Mouse (Mus musculus): Measurements from ENCODE around the gene Trp73. TPM values are rescaled to one million over a fixed set of nuclear protein-coding genes. Genes with fewer than 3 reads are reported as not detected.

The Trp73 gene
- polyA plus RNA-seq, 1 experiment from 2014 or later: 0.75 TPM

GRCm38 (mm10) chr4:154125202-154125601 is 14.8 kb downstream of the Trp73 start:
- no peak overlapping the region for H3K4me2 ChIP-seq (ENCODE audit: low read depth, severe bottlenecking)
- no peaks in the 10 kb centered on the region for H3K36me3 ChIP-seq (ENCODE audit: control insufficient read depth, insufficient read depth, low read length)
- no peak overlapping the region for H3K4me3 ChIP-seq (ENCODE audit: low read depth, low read length)
- no peak for DNase-seq (ENCODE audit: low spot score)
- no peak overlapping the region for H3K9ac ChIP-seq (ENCODE audit: low read length)
- H3K9me3 ChIP-seq (ENCODE audit: control insufficient read depth, low read length): no peaks in the 10 kb centered on the region
- ATAC-seq (ENCODE audit: insufficient number of reproducible peaks, low FRiP score, low TSS enrichment, low read depth): no peak
- H3K27ac ChIP-seq (replicated peaks; ENCODE audit: low read depth, low read length): no peak overlapping the region
- 0 out of 2 replicates have a peak, but pooled peaks cover 3% of the 10 kb centered on the region for H3K27me3 ChIP-seq (ENCODE audit: control insufficient read depth, insufficient read depth, low read length)
- H3K4me1 ChIP-seq (ENCODE audit: control insufficient read depth, insufficient read depth, low read length): no peaks in the 10 kb centered on the region
- 73% methylated on average over 5 of the region's 5 CpGs for WGBS

GRCm38 (mm10) chr4:154123553-154123952 is 16.5 kb downstream of the Trp73 start:
- Histone ChIP-seq H3K4me2 (ENCODE audit: low read depth, severe bottlenecking) (no peak overlapping the region), H3K36me3 (ENCODE audit: control insufficient read depth, insufficient read depth, low read length) (no peaks in the 10 kb centered on the region), H3K27me3 (ENCODE audit: control insufficient read depth, insufficient read depth, low read length) (0 out of 2 replicates have a peak, but pooled peaks cover 3% of the 10 kb centered on the region), H3K4me3 (ENCODE audit: low read depth, low read length) (no peak overlapping the region), H3K27ac (replicated peaks; ENCODE audit: low read depth, low read length) (no peak overlapping the region), H3K9ac (ENCODE audit: low read length) (no peak overlapping the region), H3K4me1 (ENCODE audit: control insufficient read depth, insufficient read depth, low read length) (no peaks in the 10 kb centered on the region), H3K9me3 (ENCODE audit: control insufficient read depth, low read length) (no peaks in the 10 kb centered on the region)
- no peak for ATAC-seq (ENCODE audit: insufficient number of reproducible peaks, low FRiP score, low TSS enrichment, low read depth)
- 80% methylated on average over 6 of the region's 6 CpGs for whole genome bisulfite sequencing
- no peak for DNase-seq (ENCODE audit: low spot score)

- Histone ChIP-seq H3K27ac (replicated peaks; ENCODE audit: low read depth, low read length) (no peak overlapping the region), H3K4me3 (ENCODE audit: low read depth, low read length) (no peak overlapping the region), H3K4me2 (ENCODE audit: low read depth, severe bottlenecking) (no peak overlapping the region), H3K9me3 (ENCODE audit: control insufficient read depth, low read length) (no peaks in the 10 kb centered on the region), H3K27me3 (ENCODE audit: control insufficient read depth, insufficient read depth, low read length) (0 out of 2 replicates have a peak, but pooled peaks cover 3% of the 10 kb centered on the region), H3K9ac (ENCODE audit: low read length) (no peak overlapping the region), H3K4me1 (ENCODE audit: control insufficient read depth, insufficient read depth, low read length) (no peaks in the 10 kb centered on the region), H3K36me3 (ENCODE audit: control insufficient read depth, insufficient read depth, low read length) (no peaks in the 10 kb centered on the region)
- 69% methylated on average over 7 of the region's 7 CpGs for WGBS
- no peak for ATAC-seq (ENCODE audit: insufficient number of reproducible peaks, low FRiP score, low TSS enrichment, low read depth)
- DNase-seq (ENCODE audit: low spot score): no peak
These were observed 17.6 kb downstream of the Trp73 start for GRCm38 (mm10) chr4:154122374-154122773.

GRCm38 (mm10) chr4:154121800-154122199 is 18.2 kb downstream of the Trp73 start:
- Histone ChIP-seq H3K9ac (ENCODE audit: low read length) (no peak overlapping the region), H3K27ac (replicated peaks; ENCODE audit: low read depth, low read length) (no peak overlapping the region), H3K36me3 (ENCODE audit: control insufficient read depth, insufficient read depth, low read length) (no peaks in the 10 kb centered on the region), H3K27me3 (ENCODE audit: control insufficient read depth, insufficient read depth, low read length) (0 out of 2 replicates have a peak, but pooled peaks cover 3% of the 10 kb centered on the region), H3K4me2 (ENCODE audit: low read depth, severe bottlenecking) (no peak overlapping the region), H3K4me1 (ENCODE audit: control insufficient read depth, insufficient read depth, low read length) (no peaks in the 10 kb centered on the region), H3K9me3 (ENCODE audit: control insufficient read depth, low read length) (no peaks in the 10 kb centered on the region), H3K4me3 (ENCODE audit: low read depth, low read length) (no peak overlapping the region)
- DNase-seq (ENCODE audit: low spot score) (no peak), ATAC-seq (ENCODE audit: insufficient number of reproducible peaks, low FRiP score, low TSS enrichment, low read depth) (no peak)
- 76% methylated on average over 11 of the region's 11 CpGs for WGBS

GRCm38 (mm10) chr4:154119208-154119607 is 20.8 kb downstream of the Trp73 start:
- Histone ChIP-seq H3K4me3 (ENCODE audit: low read depth, low read length) (no peak overlapping the region), H3K36me3 (ENCODE audit: control insufficient read depth, insufficient read depth, low read length) (no peaks in the 10 kb centered on the region), H3K9ac (ENCODE audit: low read length) (no peak overlapping the region), H3K27ac (replicated peaks; ENCODE audit: low read depth, low read length) (no peak overlapping the region), H3K27me3 (ENCODE audit: control insufficient read depth, insufficient read depth, low read length) (0 out of 2 replicates have a peak, but pooled peaks cover 3% of the 10 kb centered on the region), H3K4me2 (ENCODE audit: low read depth, severe bottlenecking) (no peak overlapping the region), H3K9me3 (ENCODE audit: control insufficient read depth, low read length) (no peaks in the 10 kb centered on the region), H3K4me1 (ENCODE audit: control insufficient read depth, insufficient read depth, low read length) (no peaks in the 10 kb centered on the region)
- ATAC-seq (ENCODE audit: insufficient number of reproducible peaks, low FRiP score, low TSS enrichment, low read depth): no peak
- 85% methylated on average over 9 of the region's 9 CpGs for WGBS
- DNase-seq (ENCODE audit: low spot score): no peak

- H3K4me3 ChIP-seq (ENCODE audit: low read depth, low read length): no peak overlapping the region
- H3K9me3 ChIP-seq (ENCODE audit: control insufficient read depth, low read length): no peaks in the 10 kb centered on the region
- no peak overlapping the region for H3K4me2 ChIP-seq (ENCODE audit: low read depth, severe bottlenecking)
- H3K4me1 ChIP-seq (ENCODE audit: control insufficient read depth, insufficient read depth, low read length): no peaks in the 10 kb centered on the region
- no peaks in the 10 kb centered on the region for H3K36me3 ChIP-seq (ENCODE audit: control insufficient read depth, insufficient read depth, low read length)
- 74% methylated on average over 9 of the region's 9 CpGs for WGBS
- no peak overlapping the region for H3K27ac ChIP-seq (replicated peaks; ENCODE audit: low read depth, low read length)
- DNase-seq (ENCODE audit: low spot score) (no peak), ATAC-seq (ENCODE audit: insufficient number of reproducible peaks, low FRiP score, low TSS enrichment, low read depth) (no peak)
- no peak overlapping the region for H3K9ac ChIP-seq (ENCODE audit: low read length)
- H3K27me3 ChIP-seq (ENCODE audit: control insufficient read depth, insufficient read depth, low read length): 0 out of 2 replicates have a peak, but pooled peaks cover 3% of the 10 kb centered on the region
These were observed 21.2 kb downstream of the Trp73 start for GRCm38 (mm10) chr4:154118782-154119181.

GRCm38 (mm10) chr4:154116421-154116820 is 23.6 kb downstream of the Trp73 start:
- no peak for DNase-seq (ENCODE audit: low spot score)
- ATAC-seq (ENCODE audit: insufficient number of reproducible peaks, low FRiP score, low TSS enrichment, low read depth): no peak
- 68% methylated on average over 7 of the region's 7 CpGs for WGBS

GRCm38 (mm10) chr4:154109850-154110243 is 30.2 kb downstream of the Trp73 start:
- ATAC-seq (ENCODE audit: insufficient number of reproducible peaks, low FRiP score, low TSS enrichment, low read depth) (no peak), DNase-seq (ENCODE audit: low spot score) (no peak)
- Histone ChIP-seq H3K4me3 (ENCODE audit: low read depth, low read length) (no peak overlapping the region), H3K27ac (replicated peaks; ENCODE audit: low read depth, low read length) (no peak overlapping the region), H3K27me3 (ENCODE audit: control insufficient read depth, insufficient read depth, low read length) (peaks cover 4% of the 10 kb centered on the region; the same call in 1 of the 2 replicates), H3K4me2 (ENCODE audit: low read depth, severe bottlenecking) (no peak overlapping the region), H3K9ac (ENCODE audit: low read length) (no peak overlapping the region), H3K36me3 (ENCODE audit: control insufficient read depth, insufficient read depth, low read length) (no peaks in the 10 kb centered on the region), H3K9me3 (ENCODE audit: control insufficient read depth, low read length) (no peaks in the 10 kb centered on the region), H3K4me1 (ENCODE audit: control insufficient read depth, insufficient read depth, low read length) (0 out of 2 replicates have a peak, but pooled peaks cover 3% of the 10 kb centered on the region)
- 79% methylated on average over 11 of the region's 11 CpGs for WGBS

More at GRCm38 (mm10) chr4:154116421-154116820, 23.6 kb downstream of the Trp73 start:
- H3K9me3 ChIP-seq (ENCODE audit: control insufficient read depth, low read length): no peaks in the 10 kb centered on the region
- no peaks in the 10 kb centered on the region for H3K36me3 ChIP-seq (ENCODE audit: control insufficient read depth, insufficient read depth, low read length)
- no peak overlapping the region for H3K27ac ChIP-seq (replicated peaks; ENCODE audit: low read depth, low read length)
- no peak overlapping the region for H3K4me3 ChIP-seq (ENCODE audit: low read depth, low read length)
- no peak overlapping the region for H3K9ac ChIP-seq (ENCODE audit: low read length)
- no peaks in the 10 kb centered on the region for H3K27me3 ChIP-seq (ENCODE audit: control insufficient read depth, insufficient read depth, low read length)
- no peak overlapping the region for H3K4me2 ChIP-seq (ENCODE audit: low read depth, severe bottlenecking)
- no peaks in the 10 kb centered on the region for H3K4me1 ChIP-seq (ENCODE audit: control insufficient read depth, insufficient read depth, low read length)

Data from limb, embryonic 11.5 days (tissue).